Mouse (Mus musculus): Measurements from ENCODE around the gene Stk33. TPM values are rescaled to one million over a fixed set of nuclear protein-coding genes. Genes with fewer than 3 reads are reported as not detected.
"Not testable (repeated sequence)": the region's sequence is repeated elsewhere in the genome, so short reads cannot be mapped to it uniquely, and the experiment has no call there.

Gene Stk33
- total RNA-seq (2021), result 0.15 and 0.41 TPM in 2 replicates
- long read RNA-seq, experiment 1, result 0 reads
- long read RNA-seq, experiment 2, result 0 reads

DNA sequence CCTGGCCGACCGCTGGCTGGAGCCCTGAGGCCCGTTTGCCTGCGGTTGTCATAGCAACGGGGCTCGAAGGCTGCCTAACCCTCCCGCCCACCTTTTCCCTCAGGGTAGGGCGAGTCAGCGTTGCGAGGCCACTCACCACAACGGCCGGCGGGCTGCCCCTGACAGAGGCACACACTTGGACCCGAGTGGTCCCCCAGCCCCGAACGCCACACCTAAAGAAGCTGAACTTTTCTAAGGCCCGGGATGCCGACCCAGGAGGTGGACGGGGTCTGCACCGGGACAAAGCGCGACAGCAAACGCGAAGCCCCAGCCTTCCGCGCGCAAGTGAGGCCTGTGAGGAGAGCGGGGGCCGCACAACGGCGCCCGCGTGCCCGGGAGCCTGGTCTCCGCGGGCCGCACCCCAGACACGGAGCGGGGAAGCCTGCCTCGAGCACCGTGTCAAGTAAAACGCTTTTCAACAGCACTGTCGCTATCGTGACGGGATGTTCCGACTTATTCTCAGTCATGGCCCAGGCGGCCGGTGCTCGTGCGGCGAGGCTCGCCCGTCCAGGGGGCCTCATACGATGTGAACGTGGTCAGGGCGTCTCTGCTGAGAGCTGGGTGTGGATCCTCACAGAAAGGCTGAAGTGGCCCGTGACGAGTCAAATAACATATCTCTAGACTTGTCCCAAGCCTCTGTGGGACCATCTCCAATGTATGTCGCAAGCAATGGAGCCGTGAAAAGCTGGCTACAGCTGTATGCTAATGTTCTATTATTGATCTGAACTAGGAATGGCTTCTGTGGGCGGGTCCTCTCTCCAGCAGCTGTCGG is at the start of gene Stk33:
Gene Stk33 (minus strand): TSS at position 301 of the 811 bp plus-strand sequence.
- peak; percentile 59 for DNase-seq

DNA sequence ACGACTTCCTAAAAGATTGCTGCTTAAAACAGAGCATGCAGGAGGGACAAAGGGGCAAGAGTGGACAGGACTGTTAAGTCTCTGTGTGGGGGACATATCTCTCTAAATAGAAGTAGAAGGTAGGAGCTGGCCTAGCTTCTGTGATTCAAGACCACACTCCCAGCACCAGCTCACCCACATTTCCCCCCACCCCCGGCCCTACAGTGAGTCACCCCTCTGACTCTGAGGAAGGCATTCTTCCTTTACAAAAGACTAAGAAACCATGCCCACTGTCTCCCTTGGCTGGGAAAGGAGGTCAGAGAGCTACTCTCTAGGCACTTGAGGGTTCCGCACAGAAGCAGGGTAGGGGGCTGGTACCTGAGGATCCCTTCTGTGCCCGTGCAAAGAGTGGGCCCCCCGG is 45.3 kb upstream of the Stk33 start:
- no peak for DNase-seq

DNA sequence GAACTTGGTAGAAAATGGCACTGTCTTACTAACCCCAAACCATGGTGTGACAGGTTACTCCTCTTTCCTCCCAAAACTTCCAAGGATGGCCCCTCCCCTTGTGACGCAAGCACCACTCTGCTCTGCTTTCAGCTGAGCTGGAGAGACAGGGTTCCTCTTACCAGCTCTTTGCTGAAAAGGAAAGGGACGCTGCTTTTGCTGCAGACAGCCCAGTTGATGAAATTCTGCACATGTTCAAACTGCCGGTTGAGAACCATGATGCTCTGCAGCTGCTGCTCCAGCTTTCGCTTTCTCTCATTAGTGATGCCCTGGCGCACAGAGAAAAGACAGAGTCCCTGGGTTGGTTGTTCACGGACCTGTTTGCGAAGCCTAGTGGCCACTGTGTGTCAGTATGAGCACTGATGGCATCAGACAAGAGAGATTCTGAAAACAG is 41.9 kb upstream of the Stk33 start:
- peak; percentile 52 for DNase-seq

DNA sequence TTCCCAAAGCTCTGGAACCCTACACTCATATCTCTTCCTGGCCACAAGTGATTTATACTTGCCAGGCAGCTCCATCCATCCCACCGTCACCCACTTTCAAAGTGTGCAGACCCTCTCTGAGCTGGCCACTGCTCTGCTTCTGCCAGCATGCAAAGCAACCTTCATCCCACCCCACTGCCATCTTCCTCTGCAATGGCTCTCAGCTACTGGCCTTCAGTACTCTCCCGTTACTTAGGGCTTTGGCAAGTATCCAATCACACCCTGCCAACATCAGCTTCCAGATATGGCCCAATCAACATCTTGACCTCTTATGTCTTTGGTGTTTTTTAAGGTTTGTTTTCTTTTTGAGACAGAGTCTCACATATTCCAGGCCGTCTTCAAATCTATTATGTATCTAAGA is 39.0 kb upstream of the Stk33 start:
- peak; percentile 40 for DNase-seq

DNA sequence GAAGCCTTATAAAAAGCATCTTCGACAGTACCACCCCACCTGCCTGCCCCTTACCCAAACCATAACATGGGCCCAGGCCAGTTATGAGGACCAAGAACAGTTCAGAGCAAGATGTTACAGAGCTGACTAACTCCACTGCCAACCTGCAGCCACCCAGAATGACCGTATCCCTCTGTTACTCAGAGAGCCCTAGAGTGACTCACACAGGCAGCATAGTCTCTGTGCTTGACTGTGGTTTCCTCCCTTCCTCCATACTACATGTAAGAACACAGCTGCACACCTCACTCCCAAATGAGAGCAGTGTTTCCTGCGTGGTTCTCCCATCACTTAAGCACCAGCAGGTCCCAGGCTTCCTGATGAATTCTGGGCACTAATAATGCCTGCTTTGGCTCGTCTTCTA is 31.8 kb upstream of the Stk33 start:
- DNase-seq, result no peak

DNA sequence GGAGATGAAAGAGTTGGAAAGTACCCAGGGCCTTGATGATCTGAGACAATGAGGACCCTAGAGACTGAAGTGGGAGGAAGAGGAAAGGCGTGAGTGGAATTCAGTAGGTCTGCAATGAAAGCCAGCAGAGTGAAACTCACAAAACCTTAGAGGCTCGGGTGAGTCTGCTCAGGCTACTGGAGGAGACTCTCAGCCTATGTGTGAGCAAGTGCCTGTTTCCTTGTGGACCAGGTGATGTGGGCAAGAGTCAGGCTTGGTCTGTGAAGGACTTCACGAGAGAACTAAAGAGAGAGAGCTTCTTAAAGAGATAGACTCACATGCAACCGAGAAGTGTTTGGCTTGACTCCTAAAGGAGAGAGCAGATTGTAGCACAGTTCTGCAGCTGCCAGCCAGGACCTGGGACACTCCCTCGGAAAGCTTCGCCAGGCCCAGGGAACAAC is 29.4 kb upstream of the Stk33 start:
- DNase-seq, result no peak

DNA sequence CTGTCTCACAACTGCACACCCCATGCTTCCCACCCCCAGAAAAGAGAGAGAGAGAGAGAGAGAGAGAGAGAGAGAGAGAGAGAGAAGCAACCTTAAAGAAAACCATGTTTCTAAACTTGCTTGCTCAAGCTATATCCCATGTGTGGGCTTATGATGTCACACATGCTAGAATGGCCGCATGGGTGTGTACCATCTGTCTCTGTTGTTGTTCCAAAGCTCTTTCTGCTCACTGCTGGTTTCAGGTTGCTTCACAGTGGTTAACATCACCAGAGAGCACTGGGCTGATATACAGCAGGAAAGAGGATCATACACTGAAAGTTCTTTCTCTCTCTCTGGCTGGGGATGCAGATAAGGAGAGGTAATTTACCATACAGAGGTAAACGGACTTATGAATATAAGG is 28.7 kb upstream of the Stk33 start:
- DNase-seq, result no peak

DNA sequence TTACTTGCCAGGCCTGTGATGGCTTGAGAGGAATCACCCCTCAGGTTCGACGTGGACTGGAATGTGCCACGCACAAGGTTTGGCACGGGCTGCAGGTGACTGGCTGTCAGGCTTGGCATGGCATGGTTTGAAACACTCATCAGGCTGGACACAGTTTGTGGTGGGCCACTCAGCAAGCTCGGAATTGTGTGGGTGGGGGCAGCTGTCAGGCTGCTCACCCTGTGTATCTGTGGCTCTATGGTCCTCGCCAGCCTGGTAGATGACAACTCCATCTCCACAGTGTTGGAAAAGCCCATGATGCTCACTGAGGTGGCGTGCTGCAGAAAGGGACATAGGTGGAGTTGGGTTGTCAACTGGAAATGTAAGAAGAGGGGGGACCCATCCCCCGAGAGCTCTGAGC is 21.8 kb upstream of the Stk33 start:
- no peak for DNase-seq

DNA sequence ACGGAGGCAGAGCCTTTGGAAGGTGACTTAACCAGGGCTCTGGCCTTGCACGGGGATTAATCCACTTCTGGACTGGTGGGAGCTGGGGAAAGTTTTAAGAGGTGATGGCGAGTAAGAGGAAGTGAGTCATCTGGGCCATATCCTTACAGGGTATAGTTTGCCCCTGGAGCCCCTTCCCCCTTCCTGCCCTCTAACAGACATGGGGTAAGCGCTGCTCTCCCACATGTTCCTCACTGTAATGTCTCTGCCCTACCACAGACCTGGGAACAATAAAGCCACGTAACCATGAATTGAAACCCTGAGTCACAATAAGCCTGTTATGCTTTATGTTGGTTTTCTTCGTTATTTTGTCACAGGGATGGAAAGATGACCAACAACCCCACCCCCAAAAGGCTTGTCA is 17.7 kb upstream of the Stk33 start:
- DNase-seq, result no peak

DNA sequence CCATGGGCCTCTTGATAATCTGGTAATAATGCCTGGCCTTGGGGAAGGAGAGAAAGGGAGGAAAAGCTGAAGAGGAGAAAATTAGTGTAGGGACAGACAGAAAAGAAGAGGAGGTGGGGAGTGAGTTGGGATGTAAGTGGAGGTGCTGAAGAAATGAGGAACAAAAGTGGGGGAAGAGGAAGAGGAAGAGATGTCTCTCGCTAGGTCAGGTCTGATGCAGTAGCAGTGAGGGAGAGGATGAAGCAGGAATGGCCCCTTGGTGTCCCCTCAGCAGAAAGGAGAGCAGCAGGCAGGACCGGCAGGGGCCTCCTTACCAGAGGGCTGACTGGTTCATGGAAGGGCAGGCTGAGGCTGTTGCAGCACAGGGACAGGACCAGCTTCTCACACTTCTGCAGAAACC is 16.9 kb upstream of the Stk33 start:
- no peak for DNase-seq

DNA sequence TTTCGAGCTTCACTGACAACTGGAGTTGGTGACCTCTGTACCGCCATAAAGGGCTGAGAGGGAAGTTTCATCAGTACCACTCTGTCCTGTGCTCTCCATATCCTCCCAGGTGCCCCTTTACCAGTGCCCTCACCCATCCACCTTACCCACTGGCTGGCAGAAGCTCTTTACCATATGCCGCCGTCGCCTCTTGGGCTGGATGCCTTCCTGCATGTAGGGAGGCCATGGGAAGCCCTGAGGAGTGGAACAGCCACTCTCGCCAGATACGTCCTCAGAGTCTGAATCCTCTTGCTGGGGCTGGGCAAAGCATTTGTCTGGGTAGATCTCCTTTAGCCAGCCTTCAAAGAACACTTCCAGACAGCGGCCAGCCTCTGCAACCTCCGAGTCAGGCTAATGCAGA is 16.0 kb upstream of the Stk33 start:
- DNase-seq, result no peak

DNA sequence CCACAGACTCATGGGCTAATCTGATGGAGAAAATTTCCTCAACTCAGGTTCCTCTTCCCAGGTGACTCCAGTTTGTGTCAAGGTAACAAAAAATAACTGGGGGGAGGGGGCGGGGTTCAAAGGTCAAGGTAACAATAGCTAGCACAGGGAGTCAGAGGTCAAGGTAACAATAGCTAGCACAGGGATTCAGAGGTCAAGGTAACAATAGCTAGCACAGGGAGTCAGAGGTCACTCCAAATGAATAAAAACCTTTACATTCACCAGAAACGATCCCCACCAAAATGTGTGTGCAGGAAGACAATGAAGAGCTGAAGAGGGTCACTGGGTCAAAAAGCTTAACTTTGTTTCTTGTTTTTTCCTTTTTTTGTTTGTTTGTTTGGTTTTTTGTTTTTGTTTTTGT is 9.2 kb upstream of the Stk33 start:
- DNase-seq, result no peak

DNA sequence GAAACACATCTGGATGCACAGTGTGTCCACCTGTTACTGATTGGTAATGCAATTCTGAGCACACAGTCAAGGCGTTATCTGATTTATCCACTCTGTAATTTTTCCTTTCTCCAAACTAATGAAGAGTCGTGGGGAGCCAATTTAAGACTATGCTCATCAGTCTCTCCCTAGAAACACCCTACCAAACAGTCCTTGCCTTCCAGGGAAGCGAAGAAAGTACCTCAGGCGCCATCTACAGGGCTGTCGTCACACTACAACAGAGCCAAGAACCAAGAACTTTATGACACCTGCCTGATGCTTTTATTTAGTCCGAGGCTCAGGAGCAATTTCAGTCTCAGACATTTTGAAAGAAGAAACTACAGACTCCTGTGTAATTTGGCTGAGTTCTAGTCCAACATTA is 6.1 kb upstream of the Stk33 start:
- DNase-seq, result peak; percentile 31

DNA sequence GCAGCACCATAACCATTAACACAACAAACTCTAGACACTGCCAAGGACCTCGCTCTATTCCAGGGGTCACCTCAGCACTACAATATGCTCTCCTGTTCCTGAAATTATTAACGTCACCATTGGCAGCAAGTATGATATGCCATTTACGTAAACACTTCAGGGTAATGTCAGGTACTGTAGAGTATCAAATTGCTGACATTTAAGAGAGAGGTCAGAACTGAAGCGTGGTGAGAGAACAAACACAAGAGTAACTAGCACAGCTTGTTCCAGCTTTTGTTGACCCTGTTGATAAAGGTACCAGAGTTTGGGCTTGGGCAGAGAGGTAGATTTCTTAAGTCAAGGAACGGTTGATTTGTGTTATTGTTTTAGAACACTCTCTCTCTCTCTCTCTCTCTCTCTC is 3.9 kb upstream of the Stk33 start:
- DNase-seq, result no peak

DNA sequence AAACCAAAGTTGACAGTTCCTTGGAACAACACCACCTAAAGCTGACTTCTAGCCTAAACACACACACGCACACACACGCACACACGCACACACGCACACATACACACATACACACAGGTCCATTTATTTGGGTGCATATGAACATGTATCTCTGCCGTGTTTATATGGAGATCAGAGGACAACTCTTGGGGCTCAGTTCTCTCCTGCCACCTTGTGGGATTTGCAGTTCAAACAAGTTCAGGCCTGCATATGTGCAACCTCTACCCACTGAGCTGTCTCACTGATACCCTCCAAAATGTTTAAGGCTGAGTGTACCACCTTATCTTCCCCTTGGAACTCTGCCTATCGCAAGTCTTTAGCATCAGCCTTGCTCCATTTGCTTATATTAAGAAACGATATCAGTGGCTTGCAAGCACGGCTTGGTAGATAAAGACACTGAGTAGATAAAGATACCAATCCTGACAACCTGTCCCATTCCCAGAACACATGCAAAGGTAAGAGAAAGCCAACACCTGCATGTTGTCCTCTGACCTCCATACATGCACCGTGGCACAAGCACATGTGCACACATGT is 1.9 kb upstream of the Stk33 start:
- no peak for DNase-seq

DNA sequence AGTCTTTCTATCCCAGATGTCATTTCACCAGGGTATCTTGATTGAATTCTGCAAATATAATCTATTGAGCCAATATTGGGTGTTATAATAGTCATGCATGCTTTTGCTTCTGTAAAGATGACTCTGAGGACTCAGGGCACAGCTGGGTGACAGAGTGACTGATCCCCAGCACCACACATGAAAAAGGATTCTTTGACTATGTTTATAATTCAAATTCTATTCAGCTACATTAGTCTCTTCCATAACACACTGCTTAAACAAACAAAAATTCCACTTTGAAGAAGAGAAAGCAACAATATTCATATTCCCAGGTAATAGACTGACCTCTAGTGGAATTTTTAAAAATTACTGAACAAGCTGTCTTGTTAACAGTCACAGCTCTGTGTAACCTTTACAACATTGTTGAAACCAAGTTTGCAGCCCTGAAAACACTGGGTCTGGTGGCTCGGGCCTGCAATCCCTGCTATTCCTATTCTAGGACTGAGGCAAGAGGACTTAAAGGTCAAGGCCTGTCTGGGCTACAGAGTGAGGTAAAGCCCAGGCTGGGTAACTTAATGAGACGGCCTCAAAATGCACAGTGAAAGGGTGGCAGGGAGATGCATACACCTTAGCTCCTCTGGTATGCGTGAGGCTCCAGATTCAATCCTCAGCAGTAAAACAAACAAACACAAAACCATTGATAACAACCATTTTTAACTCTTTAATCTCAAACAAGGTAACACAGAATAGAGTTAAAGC is 14.3 kb downstream of the Stk33 start:
- no peak for DNase-seq

DNA sequence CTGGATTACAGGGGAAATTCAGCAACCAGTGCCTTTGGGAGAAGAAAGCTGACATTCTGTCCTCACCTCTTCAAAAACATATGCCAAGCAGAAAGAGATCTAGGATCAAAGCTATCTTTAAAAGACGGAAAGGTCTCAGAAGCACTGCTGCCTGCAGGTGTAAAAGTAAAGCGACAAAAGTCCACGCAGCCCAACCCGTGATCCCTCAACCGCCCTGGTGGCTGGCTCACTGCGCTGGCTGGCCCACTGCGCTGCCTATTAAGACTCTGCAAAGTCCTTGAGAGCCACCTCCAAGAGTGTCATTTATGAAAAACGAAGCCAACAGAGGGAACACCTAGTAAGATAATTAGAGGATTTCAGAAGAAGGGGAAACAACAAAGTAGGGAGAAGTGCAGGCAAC is 16.1 kb downstream of the Stk33 start:
- DNase-seq, result no peak

DNA sequence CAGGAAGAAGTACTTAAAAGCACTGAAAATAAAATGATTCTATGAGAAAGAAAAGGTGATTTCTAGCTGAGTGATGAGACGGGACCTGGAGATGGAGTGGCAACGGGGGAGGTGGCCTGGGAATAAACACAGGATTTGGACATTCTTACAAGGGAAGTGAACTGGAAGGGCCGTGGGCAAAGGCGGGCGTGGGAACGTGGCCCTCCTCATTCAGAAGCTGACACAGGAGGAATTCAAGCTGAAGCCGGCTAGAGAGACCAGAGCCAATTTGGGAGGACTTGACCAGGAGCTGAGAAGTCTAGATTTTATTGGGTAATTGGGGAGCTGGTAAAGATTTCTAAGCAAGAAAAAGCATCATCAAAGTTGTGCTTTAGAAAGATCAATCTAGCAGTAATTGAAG is 33.4 kb downstream of the Stk33 start:
- DNase-seq, result no peak

DNA sequence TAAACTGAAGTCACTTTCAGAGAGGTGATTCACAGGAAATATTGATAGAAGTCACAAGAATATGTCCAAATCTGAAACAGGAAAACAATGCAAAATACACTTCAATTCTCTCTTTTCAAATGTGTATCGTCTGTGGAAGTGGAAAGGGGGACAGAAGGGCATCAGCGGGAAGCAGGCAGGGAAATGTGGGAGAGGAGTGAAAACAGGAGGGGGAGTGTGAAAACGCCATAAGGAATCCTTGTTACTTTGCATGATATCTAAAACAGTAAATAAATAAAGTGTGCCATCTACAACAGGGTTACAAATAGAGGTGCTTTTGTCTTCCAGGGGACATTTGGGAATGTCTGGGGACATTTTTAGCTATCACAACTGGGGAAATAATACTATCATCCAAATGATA is 39.6 kb downstream of the Stk33 start:
- DNase-seq, result no peak

DNA sequence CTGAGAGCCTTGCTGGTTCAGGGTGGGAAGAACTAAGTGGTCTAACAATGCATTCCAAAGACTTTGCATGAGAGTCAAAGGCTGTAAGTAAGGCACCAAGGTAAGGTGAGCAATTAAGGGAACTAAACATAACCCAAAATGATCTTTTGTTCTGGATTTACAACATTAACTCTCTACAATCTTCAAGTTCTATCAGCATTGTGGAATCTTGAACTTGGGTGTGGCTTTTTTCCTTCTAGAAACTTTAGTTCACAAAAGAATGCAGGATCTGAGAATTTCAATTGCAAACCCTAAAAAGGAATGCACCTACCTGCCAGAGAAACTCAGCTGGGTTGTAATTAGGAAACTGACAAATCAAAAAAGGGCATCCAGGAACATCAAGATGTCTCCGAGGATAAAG is 57.8 kb downstream of the Stk33 start:
- DNase-seq, result no peak

DNA sequence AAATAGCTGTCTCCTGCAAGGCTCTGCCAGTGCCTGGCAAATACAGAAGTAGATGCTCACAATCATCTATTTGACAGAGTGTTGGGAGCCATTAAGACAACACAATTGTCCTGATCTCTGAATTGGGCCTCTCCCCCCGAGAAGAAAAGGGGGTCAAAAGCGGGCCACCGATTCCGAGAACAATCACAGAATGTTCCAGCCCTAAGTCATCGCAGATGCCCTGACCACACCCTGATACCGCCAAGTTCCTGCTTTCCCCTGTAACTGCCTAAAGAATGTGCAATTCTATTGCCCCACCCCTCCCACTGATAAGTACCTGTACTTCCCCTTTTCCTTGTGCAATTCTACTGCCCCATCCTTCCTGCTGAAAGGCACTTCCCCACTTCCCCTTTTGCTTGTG is 65.3 kb downstream of the Stk33 start:
- DNase-seq, result not testable (repeated sequence)

DNA sequence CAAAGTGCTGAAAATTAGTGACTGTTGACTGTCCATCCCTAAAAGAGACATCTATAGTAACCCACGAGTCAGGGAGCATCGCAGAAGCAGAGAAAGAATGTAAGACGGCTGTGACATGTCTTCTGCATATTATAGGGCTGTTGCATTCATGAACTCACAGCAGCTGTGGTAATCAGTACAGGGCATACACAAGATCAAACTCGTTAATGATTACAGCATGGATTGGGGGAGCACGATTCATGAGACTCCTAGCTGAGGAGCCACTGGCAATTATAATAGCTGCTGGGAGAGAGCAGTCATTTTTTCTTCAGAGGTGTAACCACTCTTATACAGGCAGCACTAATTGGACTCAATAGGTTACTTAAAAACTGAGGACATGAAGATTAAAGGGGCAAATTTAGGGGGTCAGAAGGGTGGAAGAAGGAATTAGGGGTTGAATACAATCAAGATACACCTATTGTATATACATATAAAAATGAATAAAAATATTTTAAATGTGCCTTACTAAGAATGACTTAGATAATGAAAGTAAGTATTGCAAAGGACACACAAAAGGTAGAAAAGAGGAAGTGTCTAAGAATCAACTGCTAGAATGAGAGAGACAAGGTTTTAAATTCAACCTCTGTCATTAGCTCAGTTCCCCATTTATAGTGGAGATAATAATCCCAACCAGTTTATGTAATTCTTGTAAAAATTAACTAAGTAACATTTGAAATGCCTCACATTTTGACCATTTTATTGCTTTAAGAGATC is 80.3 kb downstream of the Stk33 start:
- no peak for DNase-seq

DNA sequence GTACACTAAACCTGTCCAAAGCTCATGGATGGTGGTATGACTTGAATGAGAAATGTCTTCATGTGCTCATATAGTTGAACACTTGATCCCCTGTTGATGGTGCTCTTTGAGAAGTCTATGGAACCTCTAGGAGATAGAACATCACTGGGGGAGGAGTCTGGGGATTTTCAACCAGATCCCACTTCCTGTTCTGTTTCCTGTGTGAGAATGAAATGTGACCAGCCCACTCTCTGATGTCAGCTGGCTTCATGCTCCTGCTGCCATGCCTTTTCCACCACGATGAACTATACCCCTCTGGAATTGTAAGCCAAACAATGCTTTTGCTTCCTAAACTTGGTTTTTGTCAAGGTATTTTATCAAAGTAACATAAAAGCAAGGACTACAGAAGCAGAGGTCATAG is 81.0 kb downstream of the Stk33 start:
- no peak for DNase-seq

Measured in adrenal gland, postnatal 14 days (tissue).